Mouse (Mus musculus) frontal cortex, postnatal 36 days (tissue): ENCODE data around the gene Lhfpl5.

Source experiments
- DNase-seq, 2 experiments: peaks; one replicate each; pipeline ENCODE4 v3.0.0; 2022; ENCODE audit warnings: low spot score in 2 of 2

Lhfpl5 gene

GRCm38 (mm10) chr17:28626937-28627336 is 51.5 kb downstream of the Lhfpl5 start:
- peak in 1 of 2 experiments; percentile 81 for DNase-seq

GRCm38 (mm10) chr17:28628248-28629124 is 53.0 kb downstream of the Lhfpl5 start:
- DNase-seq = no peak

GRCm38 (mm10) chr17:28629125-28629524 is 53.7 kb downstream of the Lhfpl5 start:
- DNase-seq = no peak
